Mouse (Mus musculus): ENCODE measurements around the gene Gm13762. TPM values are rescaled to one million over a fixed set of nuclear protein-coding genes. Genes with fewer than 3 reads are reported as not detected.
"Not testable (repeated sequence)": the region's sequence is repeated elsewhere in the genome, so short reads cannot be mapped to it uniquely, and the experiment has no call there.

Gm13762 gene
- total RNA-seq (2021) = not detected
- long read RNA-seq, experiment 1 = 0 reads
- long read RNA-seq, experiment 2 = 0 reads

- intact Hi-C loops (cut with DNase I; ENCODE audit: low total_unique reads) = no loop called here
These were observed at the start of gene Gm13762 for GRCm38 (mm10) chr2:88980181-88980580. Gene Gm13762 (minus strand): TSS chr2:88980281.

GRCm38 (mm10) chr2:89021436-89021835 is 41.4 kb upstream of the Gm13762 start:
- intact Hi-C loops (cut with DNase I; ENCODE audit: low total_unique reads); DNase-seq: not testable (repeated sequence)

More at GRCm38 (mm10) chr2:88980181-88980580, at the start of gene Gm13762:
- DNase-seq = no peak

DNA sequence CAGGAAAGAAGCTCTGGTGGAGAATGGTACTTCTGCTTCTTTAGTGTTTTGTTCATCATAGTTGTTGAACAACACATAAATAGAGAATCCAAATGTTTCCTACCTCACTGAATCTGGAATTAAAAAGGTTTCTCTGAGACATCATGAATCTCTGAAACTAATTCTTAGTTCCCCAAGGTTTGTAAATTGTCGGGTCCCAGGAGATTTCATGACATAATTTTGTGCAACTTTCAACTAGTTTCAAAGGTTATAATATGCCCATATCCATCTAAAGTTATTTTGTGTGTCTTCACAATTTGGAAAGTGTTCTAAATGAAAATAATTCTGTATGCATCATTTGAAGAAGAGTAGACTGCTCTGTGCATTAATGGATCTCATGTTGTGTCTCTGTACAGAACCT is 38.2 kb upstream of the Gm13762 start, which contains the start of gene Olfr1216:
Gene Olfr1216, minus strand, starts transcription at position 101 of the 400 bp plus-strand sequence.
- DNase-seq = no peak
- intact Hi-C loops (cut with DNase I; ENCODE audit: low total_unique reads) = no loop called here

GRCm38 (mm10) chr2:89006873-89007272 is 26.8 kb upstream of the Gm13762 start, which contains the start of gene Olfr1215:
Gene Olfr1215 (minus strand): TSS chr2:89006973.
- DNase-seq = no peak
- intact Hi-C loops (cut with DNase I; ENCODE audit: low total_unique reads) = no loop called here

DNA sequence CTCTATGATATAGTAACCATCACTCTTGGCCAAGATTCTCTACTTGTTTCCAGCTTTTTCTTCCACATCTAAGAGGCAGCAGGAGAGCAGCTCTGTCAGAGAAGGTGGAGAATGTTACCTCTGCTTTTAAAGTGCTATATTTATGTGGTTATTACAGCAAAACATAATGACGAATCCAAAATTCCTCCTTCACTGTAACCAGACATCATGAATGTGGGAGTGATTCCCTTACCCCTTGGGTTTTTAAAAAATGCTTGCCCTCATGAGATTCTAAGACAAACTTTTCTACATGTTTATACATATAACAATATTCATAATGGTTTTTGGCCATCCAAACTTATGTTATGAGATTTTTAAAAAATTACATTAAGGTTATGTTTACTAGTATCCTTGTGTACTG is 12.5 kb upstream of the Gm13762 start, which contains the start of gene Olfr1214:
Gene Olfr1214, minus strand, starts transcription at position 101 of the 400 bp plus-strand sequence.
- intact Hi-C loops (cut with DNase I; ENCODE audit: low total_unique reads) = no loop called here
- no peak for DNase-seq

DNA sequence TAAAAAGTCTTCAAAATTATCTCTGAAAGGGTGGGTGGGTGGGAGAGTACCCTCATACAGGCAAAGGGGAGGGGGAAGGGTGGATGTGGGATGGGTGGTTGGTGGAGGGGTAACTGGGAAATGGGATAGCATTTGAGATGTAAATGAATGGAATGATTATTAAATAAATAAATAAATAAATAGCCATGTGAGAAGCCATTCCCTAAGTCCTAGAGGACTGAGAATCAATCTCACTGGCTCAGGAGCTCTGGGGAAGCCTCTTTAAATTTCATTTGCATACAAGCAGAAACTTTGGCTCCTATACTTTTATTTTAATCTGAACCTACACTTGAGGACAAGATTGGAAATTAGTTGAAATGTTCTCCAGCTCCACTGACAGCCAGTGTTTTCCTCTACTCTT is 26.4 kb downstream of the Gm13762 start, which contains the start of gene Olfr1212:
Gene Olfr1212, plus strand, starts transcription at position 301 of the 400 bp plus-strand sequence.
- intact Hi-C loops (cut with DNase I; ENCODE audit: low total_unique reads) = no loop called here
- no peak for DNase-seq

DNA sequence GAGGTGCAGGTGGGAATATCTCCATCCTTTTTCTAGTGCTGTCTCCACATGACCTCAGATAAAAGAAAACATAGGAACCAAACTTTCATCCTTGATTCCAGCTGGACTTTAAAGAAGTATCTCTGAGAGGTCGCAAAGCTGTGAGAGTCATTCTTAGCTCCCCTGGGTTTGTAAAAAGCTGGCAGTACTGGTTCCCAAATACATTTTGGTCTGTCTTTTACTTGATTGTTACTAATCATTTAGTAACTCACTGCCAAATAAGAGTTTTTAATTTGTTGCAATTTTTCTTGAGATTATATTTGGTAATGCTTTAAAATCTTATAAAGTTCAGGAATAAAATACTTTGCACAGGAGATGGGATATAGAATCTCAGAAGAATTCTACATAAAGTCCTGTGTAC is 42.1 kb downstream of the Gm13762 start, which contains the start of gene Olfr1211:
Gene Olfr1211, minus strand, starts transcription at position 101 of the 400 bp plus-strand sequence.
- no peak for DNase-seq
- intact Hi-C loops (cut with DNase I; ENCODE audit: low total_unique reads) = no loop called here

Other genes with a start within 250 kb of the Gm13762 start
- gene Olfr1197, start 247.9 kb downstream of the Gm13762 start, total RNA-seq (2021) = not detected
- not detected for gene Olfr1198, start 228.9 kb downstream of the Gm13762 start, total RNA-seq (2021)
- not detected for gene Olfr1199, start 219.8 kb downstream of the Gm13762 start, total RNA-seq (2021)
- gene Olfr1200, start 209.8 kb downstream of the Gm13762 start, total RNA-seq (2021) = not detected
- gene Olfr1201, start 187.2 kb downstream of the Gm13762 start, total RNA-seq (2021) = not detected
- not detected for gene Olfr1202, start 165.8 kb downstream of the Gm13762 start, total RNA-seq (2021)
- not detected for gene Olfr1205, start 150.5 kb downstream of the Gm13762 start, total RNA-seq (2021)
- not detected for gene Olfr1204, start 131.0 kb downstream of the Gm13762 start, total RNA-seq (2021)
- gene Olfr1206, start 117.0 kb downstream of the Gm13762 start, total RNA-seq (2021) = not detected
- gene Olfr1208, start 78.0 kb downstream of the Gm13762 start, total RNA-seq (2021) = not detected
- not detected for gene Olfr1209, start 65.1 kb downstream of the Gm13762 start, total RNA-seq (2021)
- gene Olfr1211, start 42.2 kb downstream of the Gm13762 start, total RNA-seq (2021) = not detected
- gene Olfr1212, start 26.3 kb downstream of the Gm13762 start, total RNA-seq (2021) = not detected
- not detected for gene Olfr1214, start 12.4 kb upstream of the Gm13762 start, total RNA-seq (2021)
- not detected for gene Olfr1215, start 26.7 kb upstream of the Gm13762 start, total RNA-seq (2021)
- gene Olfr1216, start 38.1 kb upstream of the Gm13762 start, total RNA-seq (2021) = not detected
- not detected for gene Olfr1217, start 51.8 kb upstream of the Gm13762 start, total RNA-seq (2021)
- not detected for gene Olfr1218, start 80.9 kb upstream of the Gm13762 start, total RNA-seq (2021)
- gene Olfr1219, start 103.2 kb upstream of the Gm13762 start, total RNA-seq (2021) = not detected
- not detected for gene Olfr1220, start 126.6 kb upstream of the Gm13762 start, total RNA-seq (2021)
- not detected for gene Olfr1221, start 137.0 kb upstream of the Gm13762 start, total RNA-seq (2021)
- gene Olfr1222, start 152.8 kb upstream of the Gm13762 start, total RNA-seq (2021) = not detected
- gene Olfr1223, start 171.3 kb upstream of the Gm13762 start, total RNA-seq (2021) = not detected
- gene Olfr1224-ps1, start 183.8 kb upstream of the Gm13762 start, total RNA-seq (2021) = not detected
- gene Olfr1225, start 194.4 kb upstream of the Gm13762 start, total RNA-seq (2021) = not detected
- not detected for gene Olfr1226, start 219.8 kb upstream of the Gm13762 start, total RNA-seq (2021)

Measured in gastrocnemius, postnatal 14 days (tissue).